Comparison of ENCODE assay signal across 24 mouse cellular contexts in the genomic region with DNA sequence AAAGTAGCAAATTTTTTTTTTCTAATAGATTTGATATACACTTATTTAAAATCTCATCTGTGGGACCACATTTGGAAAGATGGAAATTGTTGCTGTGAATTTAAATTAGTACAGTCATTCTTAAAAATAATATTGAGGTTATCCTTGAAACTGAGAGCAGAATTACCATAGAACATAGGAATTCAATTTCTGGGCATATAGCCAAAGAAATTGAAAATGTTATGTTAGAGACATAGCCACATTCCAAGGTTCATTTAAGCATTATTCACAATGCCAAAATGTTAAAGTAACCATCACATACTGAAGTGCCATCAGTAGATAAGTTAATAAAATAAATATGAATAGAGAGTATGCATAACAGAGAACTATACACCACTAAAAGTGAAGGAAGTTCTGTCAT.
DNase-seq lines count a peak whose midpoint lies in the region; ATAC-seq and TF ChIP-seq lines count a peak whose summit lies in the region.
"Had no signal": no experiment of that assay in that cellular context is flagged by ENCODE, and none has a peak within 500 bp of the region (broad histone marks: within the 10 kb centered on the region; RNA-seq: fewer than 3 reads in every experiment).

No protein-coding gene starts in this region.

- H3K4me1 ChIP-seq in embryonic facial prominence, embryonic 14.5 days (ENCODE audit: control insufficient read depth, insufficient read depth, low read length), result no peaks in the 10 kb centered on the region
- H3K4me1 ChIP-seq in embryonic facial prominence, embryonic 10.5 days, result no peaks in the 10 kb centered on the region
- no peaks in the 10 kb centered on the region for H3K4me1 ChIP-seq in lung, embryonic 14.5 days (ENCODE audit: insufficient read depth)
- H3K4me1 ChIP-seq in lung, adult 2 months (ENCODE audit: control insufficient read depth, insufficient read depth, low read length), result no peaks in the 10 kb centered on the region
- H3K4me1 ChIP-seq: embryonic facial prominence, embryonic 15.5 days; hindbrain, embryonic 12.5 days had no signal

- H3K9me3 ChIP-seq in embryonic facial prominence, embryonic 14.5 days (ENCODE audit: control insufficient read depth, low read length), result no peaks in the 10 kb centered on the region
- no peaks in the 10 kb centered on the region for H3K9me3 ChIP-seq in embryonic facial prominence, embryonic 10.5 days
- H3K9me3 ChIP-seq in lung, embryonic 14.5 days (ENCODE audit: low read depth, low read length), result no peaks in the 10 kb centered on the region
- H3K9me3 ChIP-seq: embryonic facial prominence, embryonic 15.5 days; hindbrain, embryonic 12.5 days had no signal

- H3K27me3 ChIP-seq in embryonic facial prominence, embryonic 14.5 days (replicated peaks; ENCODE audit: control insufficient read depth, insufficient read depth, low read length), result no peaks in the 10 kb centered on the region
- no peaks in the 10 kb centered on the region for H3K27me3 ChIP-seq in embryonic facial prominence, embryonic 10.5 days (replicated peaks; ENCODE audit: low read depth, poor library complexity, severe bottlenecking)
- no peaks in the 10 kb centered on the region for H3K27me3 ChIP-seq in lung, embryonic 14.5 days (ENCODE audit: insufficient read depth, low read length)
- H3K27me3 ChIP-seq: embryonic facial prominence, embryonic 15.5 days; hindbrain, embryonic 12.5 days had no signal

- H3K9ac ChIP-seq in embryonic facial prominence, embryonic 14.5 days (ENCODE audit: low read depth, low read length), result no peak overlapping the region
- no peak overlapping the region for H3K9ac ChIP-seq in lung, embryonic 14.5 days
- H3K9ac ChIP-seq: embryonic facial prominence, embryonic 15.5 days; forebrain, postnatal 0 days; hindbrain, embryonic 12.5 days had no signal

- H3K36me3 ChIP-seq in embryonic facial prominence, embryonic 14.5 days (ENCODE audit: control insufficient read depth, insufficient read depth, low read length), result no peaks in the 10 kb centered on the region
- no peaks in the 10 kb centered on the region for H3K36me3 ChIP-seq in embryonic facial prominence, embryonic 10.5 days (replicated peaks)
- H3K36me3 ChIP-seq in lung, embryonic 14.5 days (ENCODE audit: insufficient read depth), result no peaks in the 10 kb centered on the region
- H3K36me3 ChIP-seq: embryonic facial prominence, embryonic 15.5 days; hindbrain, embryonic 12.5 days had no signal

- peak; percentile 77 for DNase-seq in embryonic facial prominence, embryonic 14.5 days (ENCODE audit: low spot score)
- DNase-seq in embryonic facial prominence, embryonic 10.5 days (ENCODE audit: low spot score), result no peak
- DNase-seq in lung, embryonic 14.5 days, result peak; percentile 75
- DNase-seq in lung, adult 2 months, result no peak
- peak; percentile 68 for DNase-seq in Muller cell, postnatal 12 days (ENCODE audit: inconsistent ontology term)
- no peak for DNase-seq in cerebellum, postnatal 4 days (ENCODE audit: low spot score in 2 of 2)
- DNase-seq: adrenal gland, adult 8-10 months; adrenal gland, postnatal 25 days; cerebellum, adult 18-20 months; cerebellum, adult 9-11 months; cerebellum, postnatal 25 days; embryo, embryonic 11 days; forebrain, postnatal 0 days; gastrocnemius, adult 2 months; gastrocnemius, postnatal 14 days had no signal

- ATAC-seq in embryonic facial prominence, embryonic 14.5 days (ENCODE audit: low read depth), result no peak
- ATAC-seq in lung, embryonic 14.5 days (ENCODE audit: insufficient read depth), result no peak
- ATAC-seq: activated CD4-positive, CD25-positive, alpha-beta regulatory T cell, adult 4 months; CD4-positive, CD25-positive, alpha-beta regulatory T cell, adult 4 months; forebrain, embryonic 14.5 days; forebrain, postnatal 0 days; hindbrain, embryonic 16.5 days; inflammation-experienced regulatory T-cells, adult 6 months; intestine, embryonic 16.5 days had no signal

- TF ChIP-seq CTCF in lung, embryonic 14.5 days (IDR thresholded peaks at IDR 0.05; ENCODE audit: low read depth), result no peak
- no peak for TF ChIP-seq CTCF in lung, adult 2 months (IDR thresholded peaks at IDR 0.05; ENCODE audit: insufficient read depth, low read length)

- no peak overlapping the region for H3K4me2 ChIP-seq in embryonic facial prominence, embryonic 14.5 days (ENCODE audit: low read depth, low read length)
- no peak overlapping the region for H3K4me2 ChIP-seq in lung, embryonic 14.5 days
- H3K4me2 ChIP-seq: embryonic facial prominence, embryonic 15.5 days; heart, embryonic 11.5 days; hindbrain, embryonic 12.5 days had no signal

- no peak overlapping the region for H3K27ac ChIP-seq in embryonic facial prominence, embryonic 14.5 days (replicated peaks; ENCODE audit: low read depth, low read length)
- H3K27ac ChIP-seq in embryonic facial prominence, embryonic 10.5 days (replicated peaks), result no peak overlapping the region
- H3K27ac ChIP-seq in lung, embryonic 14.5 days (ENCODE audit: low read depth), result no peak overlapping the region
- H3K27ac ChIP-seq: embryonic facial prominence, embryonic 15.5 days; gastrocnemius, adult 2 months; hindbrain, embryonic 12.5 days had no signal

- no peak overlapping the region for H3K4me3 ChIP-seq in embryonic facial prominence, embryonic 14.5 days (ENCODE audit: low read depth, low read length)
- no peak overlapping the region for H3K4me3 ChIP-seq in embryonic facial prominence, embryonic 10.5 days
- H3K4me3 ChIP-seq in lung, embryonic 14.5 days (ENCODE audit: low read depth, low read length), result no peak overlapping the region
- H3K4me3 ChIP-seq in lung, adult 2 months (replicated peaks; ENCODE audit: extremely low read depth, low read depth, low read length), result no peak overlapping the region
- H3K4me3 ChIP-seq: embryonic facial prominence, embryonic 15.5 days; gastrocnemius, adult 2 months; hindbrain, embryonic 12.5 days had no signal

- no peak for TF ChIP-seq POLR2A in lung, adult 2 months (IDR thresholded peaks at IDR 0.05; ENCODE audit: borderline replicate concordance, extremely low read depth, low read depth, low read length)

Comparison
In these comparisons a context has a peak if more than half of its experiments do, and no peak if none do; other contexts are left out.
1. DNase-seq: peak in embryonic facial prominence, embryonic 14.5 days (single experiment), lung, embryonic 14.5 days (single experiment) and Muller cell, postnatal 12 days (single experiment); none in embryonic facial prominence, embryonic 10.5 days (single experiment), lung, adult 2 months (single experiment) and cerebellum, postnatal 4 days (0 of 2).